Mouse (Mus musculus): ENCODE measurements around the gene Pvalb.
A peak's percentile ranks its signal among the peaks of the same experiment; 100 is the strongest.

- TF ChIP-seq POLR2A (IDR thresholded peaks at IDR 0.05; ENCODE audit: borderline replicate concordance, control insufficient read depth, low read depth, low read length) = peak; percentile 88
- no peak for TF ChIP-seq CTCF (IDR thresholded peaks at IDR 0.05; ENCODE audit: control insufficient read depth, insufficient read depth, low read length)
Measured at GRCm38 (mm10) chr15:78244695-78245492, 38.7 kb upstream of the Pvalb start, which contains the start of gene Ncf4.
